9 mouse cellular contexts compared by ENCODE assay signal in genomic region chr15:27777455-27778190, GRCm38 (mm10).
DNase-seq lines count a peak whose midpoint lies in the region; ATAC-seq and TF ChIP-seq lines count a peak whose summit lies in the region.
"Had no signal": no experiment of that assay in that cellular context is flagged by ENCODE, and none has a peak within 500 bp of the region (broad histone marks: within the 10 kb centered on the region; RNA-seq: fewer than 3 reads in every experiment).

No protein-coding gene starts in this region.

- H3K9ac ChIP-seq in heart, adult 2 months (ENCODE audit: low read depth, low read length): no peak overlapping the region
- peak overlapping the region; percentile 47; the same call in 1 of the 2 replicates for H3K9ac ChIP-seq in limb, embryonic 12.5 days (replicated peaks)
- no peak overlapping the region for H3K9ac ChIP-seq in stomach, postnatal 0 days (ENCODE audit: low read length)

- TF ChIP-seq CTCF in heart, adult 2 months (IDR thresholded peaks at IDR 0.05): no peak
- no peak for TF ChIP-seq CTCF in spleen, adult 2 months (IDR thresholded peaks at IDR 0.05; ENCODE audit: extremely low read depth, insufficient read depth, insufficient read length, insufficient replicate concordance)
- TF ChIP-seq CTCF in stomach, postnatal 0 days (IDR thresholded peaks at IDR 0.05; ENCODE audit: low read depth): no peak

- 39% methylated on average over 11 of the region's 11 CpGs for WGBS in heart, adult 2 months
- WGBS in spleen, adult 2 months: 62% methylated on average over 11 of the region's 11 CpGs
- WGBS in limb, embryonic 12.5 days: 5% methylated on average over 11 of the region's 11 CpGs
- 27% methylated on average over 11 of the region's 11 CpGs for WGBS in stomach, postnatal 0 days

- H3K4me3 ChIP-seq in heart, adult 2 months: no peak overlapping the region
- no peak overlapping the region for H3K4me3 ChIP-seq in spleen, adult 2 months (ENCODE audit: extremely low read depth, insufficient read depth, insufficient read length)
- peak overlapping the region; percentile 12 for H3K4me3 ChIP-seq in limb, embryonic 12.5 days (replicated peaks)
- H3K4me3 ChIP-seq in stomach, postnatal 0 days (ENCODE audit: low read depth, low read length): no peak overlapping the region

- H3K79me2 ChIP-seq in heart, adult 2 months (replicated peaks; ENCODE audit: control insufficient read depth, insufficient read depth, low read length): no peaks in the 10 kb centered on the region

- DNase-seq in heart, adult 2 months: no peak
- no peak for DNase-seq in heart, adult 8-10 months (ENCODE audit: low spot score)
- no peak for DNase-seq in spleen, adult 2 months (ENCODE audit: low read depth in 1 of 2, low spot score in 2 of 2)
- DNase-seq in spleen, postnatal 36 days (ENCODE audit: low spot score in 2 of 2): no peak
- DNase-seq in stomach, postnatal 0 days (ENCODE audit: low spot score): no peak
- DNase-seq in layer of hippocampus, postnatal 14 days (ENCODE audit: low spot score in 2 of 2): no peak
- no peak for DNase-seq in adrenal gland, postnatal 10 days
- DNase-seq: adrenal gland, adult 2 months had no signal

- H3K4me2 ChIP-seq in limb, embryonic 12.5 days: peak overlapping the region; percentile 68
- H3K4me2 ChIP-seq in stomach, postnatal 0 days (replicated peaks; ENCODE audit: low read depth): 0 out of 2 replicates have a peak overlapping the region, but pooled peaks have one; percentile 1

- peaks cover 6% of the 10 kb centered on the region for H3K36me3 ChIP-seq in heart, adult 2 months (ENCODE audit: control insufficient read depth, insufficient read depth, low read length)
- H3K36me3 ChIP-seq in spleen, adult 2 months (ENCODE audit: control insufficient read depth, insufficient read depth, low read length): no peaks in the 10 kb centered on the region
- peaks cover 32% of the 10 kb centered on the region for H3K36me3 ChIP-seq in limb, embryonic 12.5 days
- H3K36me3 ChIP-seq in stomach, postnatal 0 days (ENCODE audit: control insufficient read depth, insufficient read depth, low read length): peaks cover 4% of the 10 kb centered on the region

- intact Hi-C loops in heart, adult 2 months (cut with DNase I): no loop called here

- no peak for TF ChIP-seq POLR2A in heart, adult 2 months (IDR thresholded peaks at IDR 0.05; ENCODE audit: insufficient read depth, low read depth, low read length)
- no peak for TF ChIP-seq POLR2A in spleen, adult 2 months (IDR thresholded peaks at IDR 0.05; ENCODE audit: low read depth, low read length)

- no peaks in the 10 kb centered on the region for H3K27me3 ChIP-seq in heart, adult 2 months (ENCODE audit: control insufficient read depth, insufficient read depth, low read length)
- no peaks in the 10 kb centered on the region for H3K27me3 ChIP-seq in spleen, adult 2 months (ENCODE audit: control insufficient read depth, insufficient read depth, low read length)
- no peaks in the 10 kb centered on the region for H3K27me3 ChIP-seq in limb, embryonic 12.5 days
- no peaks in the 10 kb centered on the region for H3K27me3 ChIP-seq in stomach, postnatal 0 days (ENCODE audit: control insufficient read depth, insufficient read depth, low read length)

- no peak for TF ChIP-seq EP300 in heart, adult 2 months (IDR thresholded peaks at IDR 0.05; ENCODE audit: insufficient read depth, low read depth, low read length)
- no peak for TF ChIP-seq EP300 in stomach, postnatal 0 days (optimal IDR thresholded peaks at IDR 0.05)

- peaks cover 20% of the 10 kb centered on the region for H3K4me1 ChIP-seq in heart, adult 2 months (ENCODE audit: control insufficient read depth, insufficient read depth, low read length)
- H3K4me1 ChIP-seq in spleen, adult 2 months (ENCODE audit: control insufficient read depth, insufficient read depth, insufficient read length): peaks cover 19% of the 10 kb centered on the region; the same call in 1 of the 2 replicates
- H3K4me1 ChIP-seq in limb, embryonic 12.5 days (replicated peaks): peaks cover 96% of the 10 kb centered on the region
- no peaks in the 10 kb centered on the region for H3K4me1 ChIP-seq in stomach, postnatal 0 days (replicated peaks; ENCODE audit: control insufficient read depth, insufficient read depth)

- H3K27ac ChIP-seq in heart, adult 2 months: peak overlapping the region; percentile 45
- H3K27ac ChIP-seq in spleen, adult 2 months (ENCODE audit: insufficient read depth, low read length): peak overlapping the region; percentile 5; the same call in 1 of the 2 replicates
- peak overlapping the region; percentile 97 for H3K27ac ChIP-seq in limb, embryonic 12.5 days
- H3K27ac ChIP-seq in stomach, postnatal 0 days (replicated peaks): peak overlapping the region; percentile 63

- ATAC-seq in limb, embryonic 12.5 days (ENCODE audit: insufficient number of reproducible peaks, insufficient read depth, low FRiP score, low TSS enrichment, low read depth): peak; percentile 36; the same call in 1 of the 2 replicates
- no peak; the same call in 1 of the 2 replicates for ATAC-seq in stomach, postnatal 0 days (ENCODE audit: low FRiP score, low TSS enrichment)

- no peaks in the 10 kb centered on the region for H3K9me3 ChIP-seq in limb, embryonic 12.5 days
- H3K9me3 ChIP-seq in stomach, postnatal 0 days (ENCODE audit: control insufficient read depth, low read length): no peaks in the 10 kb centered on the region

Comparison
In these comparisons a context has a peak if more than half of its experiments do, and no peak if none do; other contexts are left out.
1. H3K27ac ChIP-seq: peak in every context shown above with its lines; median percentile 97 in limb, embryonic 12.5 days; 63 in stomach, postnatal 0 days; 45 in heart, adult 2 months; 5 in spleen, adult 2 months.